ENCODE assay signal across 8 mouse cellular contexts in genomic region chr17:71616319-71617032, GRCm38 (mm10). TPM values are rescaled to one million over a fixed set of nuclear protein-coding genes. Genes with fewer than 3 reads are reported as not detected.
A peak's percentile ranks its signal among the peaks of the same experiment; 100 is the strongest.
DNase-seq lines count a peak whose midpoint lies in the region; ATAC-seq and TF ChIP-seq lines count a peak whose summit lies in the region.

No protein-coding gene starts in this region.

- no peak for TF ChIP-seq CTCF in Patski (IDR thresholded peaks at IDR 0.05)

- H3K36me3 ChIP-seq in neural tube, embryonic 11.5 days (ENCODE audit: control insufficient read depth, insufficient read depth, low read length): no peaks in the 10 kb centered on the region
- peaks cover 6% of the 10 kb centered on the region; the same call in 1 of the 2 replicates for H3K36me3 ChIP-seq in embryonic facial prominence, embryonic 15.5 days
- 0 out of 2 replicates have a peak, but pooled peaks cover 6% of the 10 kb centered on the region for H3K36me3 ChIP-seq in limb, embryonic 14.5 days (ENCODE audit: control insufficient read depth, insufficient read depth, low read length)
- H3K36me3 ChIP-seq in myocyte (ENCODE audit: control insufficient read depth, insufficient read depth): peaks cover 9% of the 10 kb centered on the region

- H3K27me3 ChIP-seq in neural tube, embryonic 11.5 days (ENCODE audit: control insufficient read depth, insufficient read depth, low read length): no peaks in the 10 kb centered on the region
- H3K27me3 ChIP-seq in Patski (no peaks in the 10 kb centered on the region), myocyte (ENCODE audit: control insufficient read depth, insufficient read depth, insufficient read length) (no peaks in the 10 kb centered on the region)
- H3K27me3 ChIP-seq in embryonic facial prominence, embryonic 15.5 days: no peaks in the 10 kb centered on the region
- H3K27me3 ChIP-seq in limb, embryonic 14.5 days (ENCODE audit: control insufficient read depth, insufficient read depth, low read length): no peaks in the 10 kb centered on the region

- no peaks in the 10 kb centered on the region for H3K9me3 ChIP-seq in neural tube, embryonic 11.5 days (ENCODE audit: control insufficient read depth, low read length)
- H3K9me3 ChIP-seq in embryonic facial prominence, embryonic 15.5 days (replicated peaks): no peaks in the 10 kb centered on the region
- H3K9me3 ChIP-seq in limb, embryonic 14.5 days (ENCODE audit: control insufficient read depth, low read length): no peaks in the 10 kb centered on the region

- H3K79me2 ChIP-seq in myocyte (ENCODE audit: control insufficient read depth, insufficient read depth): peaks cover 55% of the 10 kb centered on the region

- POLR2A ChIA-PET in Patski (lab: Charles Lee): no interaction called here

- peak overlapping the region; percentile 91 for H3K9ac ChIP-seq in neural tube, embryonic 11.5 days (ENCODE audit: low read length)
- peak overlapping the region; percentile 91 for H3K9ac ChIP-seq in embryonic facial prominence, embryonic 15.5 days
- H3K9ac ChIP-seq in limb, embryonic 14.5 days (ENCODE audit: low read depth, low read length, severe bottlenecking): peak overlapping the region; percentile 94

- peak overlapping the region; percentile 47 for H3ac ChIP-seq in myocyte (ENCODE audit: control insufficient read depth, insufficient read length)

- ATAC-seq in neural tube, embryonic 11.5 days (ENCODE audit: insufficient read depth, low FRiP score, low TSS enrichment): peak; percentile 77
- peak; percentile 38 for ATAC-seq in Patski
- ATAC-seq in embryonic facial prominence, embryonic 15.5 days (ENCODE audit: insufficient number of reproducible peaks, low FRiP score, low TSS enrichment, low read depth): peak; percentile 48
- ATAC-seq in limb, embryonic 14.5 days (ENCODE audit: low FRiP score, low read depth): peak; percentile 48

- peak; percentile 52 for DNase-seq in neural tube, embryonic 11.5 days (ENCODE audit: low spot score)
- DNase-seq in neural tube, embryonic 10.5 days (ENCODE audit: extremely low spot score, low spot score): no peak
- DNase-seq in Patski (ENCODE audit: low read depth, low spot score): no peak
- peak; percentile 22 for DNase-seq in heart, postnatal 4 days
- DNase-seq in limb, embryonic 14.5 days (ENCODE audit: low spot score): no peak
- peak; percentile 27 for DNase-seq in yolk sac, embryonic 10.5 days (ENCODE audit: low spot score)

- TF ChIP-seq POLR2A in limb, embryonic 14.5 days (IDR thresholded peaks at IDR 0.05; ENCODE audit: borderline replicate concordance, extremely low read depth, insufficient read depth, insufficient read length): no peak
- TF ChIP-seq POLR2A in myocyte (IDR thresholded peaks at IDR 0.05; ENCODE audit: insufficient read length, low read depth): no peak

- H3K4me1 ChIP-seq in neural tube, embryonic 11.5 days (ENCODE audit: control insufficient read depth, insufficient read depth, low read length): peaks cover 14% of the 10 kb centered on the region
- H3K4me1 ChIP-seq in embryonic facial prominence, embryonic 15.5 days: peaks cover 15% of the 10 kb centered on the region
- H3K4me1 ChIP-seq in limb, embryonic 14.5 days (ENCODE audit: control insufficient read depth, insufficient read depth, low read length): peaks cover 11% of the 10 kb centered on the region

- WGBS in neural tube, embryonic 11.5 days: under 1% methylated on average over 51 of the region's 73 CpGs
- WGBS in embryonic facial prominence, embryonic 15.5 days: under 1% methylated on average over 73 of the region's 73 CpGs
- WGBS in limb, embryonic 14.5 days: under 1% methylated on average over 35 of the region's 73 CpGs

- in situ Hi-C loops in Patski (cut with MboI; ENCODE audit: low pct_unique_long_range_greater_than_20kb): no loop called here

- H3K4me2 ChIP-seq in neural tube, embryonic 11.5 days (ENCODE audit: low read depth): peak overlapping the region; percentile 60
- peak overlapping the region; percentile 64 for H3K4me2 ChIP-seq in embryonic facial prominence, embryonic 15.5 days (replicated peaks)
- peak overlapping the region; percentile 50 for H3K4me2 ChIP-seq in limb, embryonic 14.5 days (replicated peaks; ENCODE audit: low read depth, low read length, severe bottlenecking)
- H3K4me2 ChIP-seq in myocyte (ENCODE audit: low read depth): peak overlapping the region; percentile 85

- CTCF ChIA-PET in Patski (lab: Charles Lee): interaction anchor here (1.7 kb wide), 1 partner anchor 21 kb away, joined by 4 read pairs; no protein-coding TSS in a partner anchor

- H3K27ac ChIP-seq in neural tube, embryonic 11.5 days (ENCODE audit: low read depth, low read length): peak overlapping the region; percentile 36; the same call in 1 of the 2 replicates
- H3K27ac ChIP-seq in embryonic facial prominence, embryonic 15.5 days (replicated peaks): peak overlapping the region; percentile 76
- H3K27ac ChIP-seq in limb, embryonic 14.5 days (replicated peaks; ENCODE audit: low read depth, low read length): peak overlapping the region; percentile 71

- H3K4me3 ChIP-seq in neural tube, embryonic 11.5 days (ENCODE audit: low read depth, low read length): peak overlapping the region; percentile 96
- peak overlapping the region; percentile 100 for H3K4me3 ChIP-seq in embryonic facial prominence, embryonic 15.5 days (replicated peaks)
- H3K4me3 ChIP-seq in limb, embryonic 14.5 days (replicated peaks; ENCODE audit: low read length): peak overlapping the region; percentile 100
- H3K4me3 ChIP-seq in myocyte: peak overlapping the region; percentile 92

TF ChIP-seq in myocyte, 11 proteins besides CTCF, POLR2A, EP300 and RAD21:
- no peak for TF ChIP-seq MYOD1 (IDR thresholded peaks at IDR 0.05; ENCODE audit: control insufficient read depth in 1 of 3, insufficient read length in 2 of 3, low read depth in 2 of 3)
- no peak for TF ChIP-seq REST (IDR thresholded peaks at IDR 0.05; ENCODE audit: insufficient read depth, insufficient read length)
- no peak for TF ChIP-seq TCF12 (IDR thresholded peaks at IDR 0.05; ENCODE audit: insufficient read depth, poor library complexity, severe bottlenecking)
- no peak for TF ChIP-seq POLR2AphosphoS2 (IDR thresholded peaks at IDR 0.05; ENCODE audit: insufficient read length, low read depth)
- no peak for TF ChIP-seq MAX (IDR thresholded peaks at IDR 0.05; ENCODE audit: low read depth)
- TF ChIP-seq CEBPB (IDR thresholded peaks at IDR 0.05; ENCODE audit: insufficient read depth, poor library complexity, severe bottlenecking): no peak
- TF ChIP-seq USF1 (IDR thresholded peaks at IDR 0.05; ENCODE audit: low read depth): no peak
- no peak for TF ChIP-seq E2F4 (IDR thresholded peaks at IDR 0.05; ENCODE audit: insufficient read depth)
- no peak for TF ChIP-seq MYOG (IDR thresholded peaks at IDR 0.05; ENCODE audit: control insufficient read depth in 1 of 3, insufficient read depth in 1 of 3, insufficient read length in 2 of 3, low read depth in 2 of 3)
- no peak for TF ChIP-seq TCF3 (IDR thresholded peaks at IDR 0.05; ENCODE audit: insufficient read length, low read depth)
- no peak for TF ChIP-seq SRF (IDR thresholded peaks at IDR 0.05; ENCODE audit: control insufficient read depth, insufficient read length, low read depth)

RNA-seq across cellular contexts. Expression of gene Wdr43, which starts 0.8 kb away (rescaled TPM):
- polyA plus RNA-seq in neural tube, embryonic 11.5 days (2014; fragmentation: Nextera tagmentation; extraction: Ambion mirVana): 89.9 and 91.9 TPM in 2 replicates
- polyA plus RNA-seq in Patski (2021) (74.4 TPM), myocyte (2012; fragmentation: generic; extraction: Trizol) (24.1 TPM)
- 65.0 and 70.6 TPM in 2 replicates for polyA plus RNA-seq in embryonic facial prominence, embryonic 15.5 days (2015; fragmentation: Nextera tagmentation; extraction: Ambion mirVana)
- 10 to 100 TPM; 29.5 to 33.9 TPM for total RNA-seq in heart, postnatal 4 days (2021)
- 47.2 and 57.0 TPM in 2 replicates for polyA plus RNA-seq in limb, embryonic 14.5 days (2012; rRNA removed)
- polyA plus RNA-seq in limb, embryonic 14.5 days (2014; fragmentation: Nextera tagmentation; extraction: Ambion mirVana): 78.8 and 82.9 TPM in 2 replicates

RNA-seq across cellular contexts. Expression of gene Togaram2, which starts 56.6 kb away (rescaled TPM):
- not detected in 2 replicates for polyA plus RNA-seq in neural tube, embryonic 11.5 days (2014; fragmentation: Nextera tagmentation; extraction: Ambion mirVana)
- 1.8 TPM for polyA plus RNA-seq in Patski (2021)
- polyA plus RNA-seq in embryonic facial prominence, embryonic 15.5 days (2015; fragmentation: Nextera tagmentation; extraction: Ambion mirVana): 3.1 and 5.3 TPM in 2 replicates
- total RNA-seq in heart, postnatal 4 days (2021): 1 to 10 TPM; 2.0 to 2.6 TPM
- 0.24 and 0.26 TPM in 2 replicates for polyA plus RNA-seq in limb, embryonic 14.5 days (2012; rRNA removed)
- polyA plus RNA-seq in limb, embryonic 14.5 days (2014; fragmentation: Nextera tagmentation; extraction: Ambion mirVana): 0.08 TPM in 2 replicates
- 0.31 TPM for polyA plus RNA-seq in myocyte (2012; fragmentation: generic; extraction: Trizol)

Comparison
In these comparisons a context has a peak if more than half of its experiments do, and no peak if none do; other contexts are left out.
1. DNase-seq: peak in neural tube, embryonic 11.5 days (single experiment), heart, postnatal 4 days (single experiment) and yolk sac, embryonic 10.5 days (single experiment); none in neural tube, embryonic 10.5 days (single experiment), Patski (single experiment) and limb, embryonic 14.5 days (single experiment).
2. Peak in every context shown above with its lines, with median percentiles within 50 percentile points of each other: ATAC-seq, H3K27ac ChIP-seq, H3K4me2 ChIP-seq, H3K4me3 ChIP-seq and H3K9ac ChIP-seq.